Mouse (Mus musculus) kidney, adult 2 months (tissue): ENCODE measurements around the gene Slc39a11. TPM values are rescaled to one million over a fixed set of nuclear protein-coding genes. Genes with fewer than 3 reads are reported as not detected.
A peak's percentile ranks its signal among the peaks of the same experiment; 100 is the strongest.

ENCODE experiments used
- DNase-seq: peaks from one replicate; pipeline ENCODE4 v3.0.0; 2021
- H3K27ac ChIP-seq: fragments of 200-500 bp; 2 replicates; pipeline ENCODE4 v1.5.1; 2012; ENCODE audit warnings: low read depth, low read length, control low read depth, inconsistent platforms; ENCODE audit not compliant: insufficient read depth
- H3K27me3 ChIP-seq: fragments of 200-500 bp; replicated peaks from 2 replicates; pipeline ENCODE4 v1.6.1; 2012; ENCODE audit warnings: mild to moderate bottlenecking, moderate library complexity, low read length, inconsistent platforms; ENCODE audit not compliant: control insufficient read depth, insufficient read depth
- H3K36me3 ChIP-seq: fragments of 200-500 bp; 2 replicates; pipeline ENCODE4 v1.6.1; 2012; ENCODE audit warnings: mild to moderate bottlenecking, moderate library complexity, low read length, inconsistent platforms; ENCODE audit not compliant: control insufficient read depth, insufficient read depth
- H3K4me1 ChIP-seq: fragments of 200-500 bp; 2 replicates; pipeline ENCODE4 v1.6.1; 2011; ENCODE audit warnings: low read length; ENCODE audit not compliant: control insufficient read depth, insufficient read depth
- H3K4me3 ChIP-seq: fragments of 200-500 bp; 2 replicates; pipeline ENCODE4 v1.5.1; 2011; ENCODE audit warnings: mild to moderate bottlenecking, low read depth, low read length, control low read depth; ENCODE audit not compliant: insufficient read depth
- CTCF ChIP-seq: fragments of 200-500 bp; conservative IDR thresholded peaks from 2 replicates; pipeline ENCODE4 v1.5.1; 2011; ENCODE audit warnings: low read depth, mild to moderate bottlenecking, control low read depth, low read length, moderate library complexity, mixed read lengths; ENCODE audit not compliant: insufficient read depth, insufficient read length
- POLR2A ChIP-seq: fragments of 200-500 bp; IDR thresholded peaks from one replicate; pipeline ENCODE4 v1.6.1; 2011; ENCODE audit warnings: low read depth, low read length, control low read depth
- WGBS: fragments of 180-500 bp; shearing (Covaris S2); methylation state at CpG from one replicate; pipeline ENCODE4 v1.1.7; 2018; 5-methylcytosine and 5-hydroxymethylcytosine counted together
- polyA plus RNA-seq: library from polyadenylated mRNA; depleted of rRNA; stranded (reverse); fragments of >200 nt; gene quantifications from 2 replicates; pipeline ENCODE4 v1.2.3, GENCODE M21; 2012

The Slc39a11 gene
- polyA plus RNA-seq, 1 experiment, result 24.5 TPM

DNA sequence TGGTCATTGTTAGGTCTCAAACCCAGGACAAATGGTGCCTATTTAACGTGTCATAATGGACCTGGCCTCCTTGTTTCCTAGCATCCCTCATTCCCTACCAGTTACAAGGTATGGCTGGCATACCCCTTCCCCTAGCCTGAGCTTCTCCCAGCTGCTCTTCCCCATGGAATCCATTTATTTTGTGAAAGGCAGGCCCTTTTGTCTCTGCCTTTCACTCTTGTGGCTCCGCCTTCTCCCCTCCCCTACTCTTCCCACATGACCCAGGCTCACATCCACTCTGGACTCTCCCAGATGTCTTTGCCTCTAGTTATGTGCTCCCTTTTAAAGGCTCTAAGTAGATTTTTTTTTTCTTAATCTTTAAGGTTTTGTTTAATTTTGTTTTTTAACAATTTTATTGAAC is 37.2 kb upstream of the Slc39a11 start:
- Histone ChIP-seq H3K27ac (no peak overlapping the region), H3K27me3 (no peaks in the 10 kb centered on the region), H3K4me1 (peaks cover 7% of the 10 kb centered on the region; the same call in 1 of the 2 replicates), H3K4me3 (no peak overlapping the region), H3K36me3 (no peaks in the 10 kb centered on the region)
- no peak for TF ChIP-seq POLR2A
- no peak for TF ChIP-seq CTCF
- 67% methylated on average over 2 of the region's 2 CpGs for WGBS
- peak; percentile 33 for DNase-seq

DNA sequence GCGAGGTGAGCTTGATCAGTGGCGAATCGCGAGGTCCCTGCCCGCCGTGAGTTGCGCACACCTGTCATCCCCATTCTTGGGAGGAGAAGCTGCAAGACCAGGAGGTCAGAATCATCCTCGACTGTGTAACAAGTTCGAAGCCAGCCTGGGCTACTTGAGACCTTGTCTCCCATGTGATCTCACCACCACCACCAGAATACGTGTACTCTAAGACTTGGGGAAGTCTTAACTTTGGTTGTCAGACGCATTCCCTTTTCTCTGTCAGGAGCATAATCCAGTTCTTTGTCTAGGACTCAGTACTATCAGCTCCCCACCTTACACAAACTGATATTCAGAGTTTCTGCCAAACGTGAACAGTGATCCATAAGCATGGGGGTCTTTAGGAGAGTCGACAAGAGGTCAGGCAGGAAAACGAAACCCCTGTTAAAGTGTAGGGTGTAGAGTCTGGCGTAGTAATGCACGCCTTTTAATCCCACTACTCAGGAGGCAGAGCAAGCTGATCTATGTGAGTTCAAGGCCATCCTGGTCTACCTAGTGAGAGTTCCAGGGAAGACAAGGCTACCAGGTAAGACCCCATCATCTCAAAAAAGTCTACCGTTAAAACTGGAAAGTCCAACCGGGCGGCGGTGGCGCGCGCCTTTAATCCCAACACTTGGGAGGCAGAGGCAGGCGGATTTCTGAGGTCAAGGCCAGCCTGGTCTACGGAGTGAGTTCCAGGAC is 35.0 kb upstream of the Slc39a11 start:
- no peaks in the 10 kb centered on the region for H3K36me3 ChIP-seq
- TF ChIP-seq CTCF (no peak), POLR2A (no peak)
- H3K4me3 ChIP-seq, result peak overlapping the region; percentile 82
- 40% methylated on average over 25 of the region's 25 CpGs for WGBS
- H3K4me1 ChIP-seq, result peaks cover 16% of the 10 kb centered on the region; the same call in 1 of the 2 replicates
- no peaks in the 10 kb centered on the region for H3K27me3 ChIP-seq
- DNase-seq, result no peak
- 0 out of 2 replicates have a peak overlapping the region, but pooled peaks have one; percentile 2 for H3K27ac ChIP-seq

DNA sequence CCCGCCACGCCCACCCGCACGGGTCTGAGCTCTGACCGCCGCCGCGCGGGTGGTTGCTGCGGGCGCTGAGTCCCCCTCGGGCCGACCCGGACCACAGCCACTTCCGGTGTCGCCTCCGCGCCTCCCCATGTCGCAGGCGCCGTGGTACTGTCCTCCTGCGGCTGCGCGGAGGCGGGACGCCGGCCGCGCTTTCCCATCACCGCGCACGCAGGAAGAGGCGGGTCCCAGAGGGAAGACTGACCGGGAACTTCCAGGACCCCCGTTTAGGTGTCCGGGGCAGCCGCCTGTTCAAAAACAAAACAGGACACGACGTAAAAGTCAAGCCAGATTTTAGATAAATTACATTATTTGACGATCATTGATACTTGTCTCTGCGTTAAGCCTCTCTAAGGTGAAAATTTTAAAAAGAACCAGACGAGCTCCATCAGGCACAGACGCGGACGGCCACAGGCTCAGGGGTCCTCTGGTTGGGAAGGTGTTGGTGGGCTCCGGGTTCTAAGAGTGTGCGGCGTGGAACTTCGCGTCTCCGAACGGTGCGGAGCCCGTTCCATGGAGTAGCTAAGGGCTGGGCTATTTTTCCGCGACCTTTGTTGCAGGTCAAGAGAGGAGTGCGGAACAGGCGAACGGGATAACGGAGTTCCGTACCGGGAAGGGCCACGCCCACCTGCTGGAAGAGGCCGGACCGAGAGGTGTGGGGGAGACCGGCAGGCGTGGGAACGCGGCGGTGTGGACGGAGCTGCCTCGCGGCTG is 34.3 kb upstream of the Slc39a11 start, which contains the start of the genes Fam104a and D11Wsu47e:
TSS of gene Fam104a (minus strand) at position 199 of the 750 bp plus-strand sequence.
TSS of gene D11Wsu47e (plus strand) at position 456 of the 750 bp plus-strand sequence.
- DNase-seq, result peak; percentile 97
- peak within 1 kb of the TSS; percentile 82 for H3K4me3 ChIP-seq
- H3K36me3 ChIP-seq, result no peaks in the 10 kb centered on the region
- TF ChIP-seq POLR2A (peak; percentile 56), CTCF (no peak)
- WGBS, result under 1% methylated on average over 73 of the region's 73 CpGs
- H3K27ac ChIP-seq, result peak within 1 kb of the TSS; percentile 87
- no peaks in the 10 kb centered on the region for H3K27me3 ChIP-seq
- H3K4me1 ChIP-seq, result peaks cover 16% of the 10 kb centered on the region; the same call in 1 of the 2 replicates

DNA sequence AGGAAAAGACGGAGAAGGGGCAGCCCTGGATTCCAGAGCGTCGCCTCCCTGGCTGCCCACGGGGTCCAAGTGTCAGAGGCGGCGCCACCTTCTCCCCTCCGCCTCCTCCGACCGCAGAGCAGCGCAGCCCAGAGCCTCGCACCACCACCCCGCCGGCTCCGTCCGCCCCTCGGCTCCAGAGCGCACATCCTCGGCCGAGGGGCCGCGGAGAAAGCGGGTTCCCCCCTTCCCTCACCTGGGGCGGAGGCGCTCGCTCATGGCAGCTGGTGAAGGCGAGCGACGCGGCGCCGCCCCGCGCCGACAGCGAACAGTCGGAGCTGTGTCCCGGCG is 33.7 kb upstream of the Slc39a11 start:
- H3K27me3 ChIP-seq, result no peaks in the 10 kb centered on the region
- peak overlapping the region; percentile 82 for H3K4me3 ChIP-seq
- peaks cover 16% of the 10 kb centered on the region; the same call in 1 of the 2 replicates for H3K4me1 ChIP-seq
- under 1% methylated on average over 35 of the region's 38 CpGs for WGBS
- no peaks in the 10 kb centered on the region for H3K36me3 ChIP-seq
- peak overlapping the region; percentile 78 for H3K27ac ChIP-seq
- no peak for DNase-seq
- TF ChIP-seq POLR2A (no peak), CTCF (no peak)

DNA sequence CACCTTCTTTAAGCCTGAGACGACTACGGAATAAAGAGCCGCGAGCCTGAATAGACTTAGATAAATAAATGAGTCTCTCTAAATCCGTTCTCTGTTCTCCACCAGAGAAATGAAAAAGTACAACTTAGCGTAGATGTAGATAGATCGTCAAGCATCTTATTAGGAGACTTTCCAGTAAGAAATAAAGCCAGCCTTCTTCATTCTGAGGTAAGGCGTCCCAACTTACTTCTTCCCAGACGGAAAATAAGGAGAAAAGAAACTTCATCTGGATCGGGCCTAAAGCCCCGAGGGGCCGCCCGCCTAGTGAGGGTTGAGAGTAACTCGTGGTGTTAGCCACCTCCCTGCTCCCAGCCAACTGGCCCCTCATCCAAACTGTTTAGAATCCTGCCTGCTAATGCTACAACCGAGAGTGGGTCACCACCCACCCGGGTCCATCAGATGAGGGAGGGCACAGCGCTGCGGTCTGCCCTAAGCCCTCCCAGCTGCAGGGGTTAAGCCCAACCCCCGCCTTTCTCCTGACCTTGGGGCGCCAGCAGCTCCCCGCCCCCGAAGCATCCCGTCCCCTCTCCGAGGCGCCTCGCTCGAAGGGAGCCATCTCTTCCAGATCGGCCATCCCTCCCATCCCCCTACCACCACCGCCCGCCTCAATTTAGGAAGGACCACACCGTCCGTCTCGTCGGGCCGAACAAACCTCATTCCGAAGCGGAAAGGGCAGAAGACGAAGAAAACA is 33.2 kb upstream of the Slc39a11 start:
- WGBS, result 2% methylated on average over 38 of the region's 38 CpGs

DNA sequence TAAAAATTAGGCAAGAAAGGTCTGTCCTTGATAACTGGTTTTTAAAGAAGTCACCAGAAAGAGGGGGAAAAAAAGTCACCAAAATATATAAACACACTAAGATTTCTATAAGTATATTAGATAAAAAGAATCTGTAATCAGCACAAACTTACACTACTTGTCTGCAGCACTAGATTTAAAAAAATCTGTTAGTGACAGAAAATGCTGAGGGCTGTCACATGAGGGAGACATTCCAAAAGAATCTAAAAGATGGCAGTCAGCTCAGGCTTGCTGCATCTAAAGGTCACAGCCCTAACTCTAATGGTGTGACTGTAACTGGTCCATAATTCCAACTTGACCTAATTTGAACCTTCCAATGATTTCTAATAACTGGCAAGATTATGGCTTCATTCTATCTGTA is 32.1 kb upstream of the Slc39a11 start:
- DNase-seq, result no peak
- H3K36me3 ChIP-seq, result peaks cover under 1% of the 10 kb centered on the region; the same call in 1 of the 2 replicates
- no peak overlapping the region for H3K27ac ChIP-seq
- H3K4me3 ChIP-seq, result no peak overlapping the region
- H3K4me1 ChIP-seq, result peaks cover 19% of the 10 kb centered on the region; the same call in 1 of the 2 replicates
- no peaks in the 10 kb centered on the region for H3K27me3 ChIP-seq
- TF ChIP-seq CTCF, result no peak
- no peak for TF ChIP-seq POLR2A

More for the DNA sequence above, 33.2 kb upstream of the Slc39a11 start:
- H3K4me1 ChIP-seq, result peaks cover 16% of the 10 kb centered on the region; the same call in 1 of the 2 replicates
- no peaks in the 10 kb centered on the region for H3K36me3 ChIP-seq
- TF ChIP-seq CTCF, result no peak
- no peak for TF ChIP-seq POLR2A
- peak overlapping the region; percentile 78 for H3K27ac ChIP-seq
- peak overlapping the region; percentile 82 for H3K4me3 ChIP-seq
- peak; percentile 47 for DNase-seq
- no peaks in the 10 kb centered on the region for H3K27me3 ChIP-seq
